Mouse (Mus musculus): ENCODE results near the gene Mipol1.

Gene Mipol1

GRCm38 (mm10) chr12:57514552-57514951 is 284.3 kb downstream of the Mipol1 start:
- no peak for DNase-seq (ENCODE audit: low read depth, low spot score)

- no peak for DNase-seq (ENCODE audit: low read depth, low spot score)
These were observed 285.6 kb downstream of the Mipol1 start for GRCm38 (mm10) chr12:57515702-57516377.

DNA sequence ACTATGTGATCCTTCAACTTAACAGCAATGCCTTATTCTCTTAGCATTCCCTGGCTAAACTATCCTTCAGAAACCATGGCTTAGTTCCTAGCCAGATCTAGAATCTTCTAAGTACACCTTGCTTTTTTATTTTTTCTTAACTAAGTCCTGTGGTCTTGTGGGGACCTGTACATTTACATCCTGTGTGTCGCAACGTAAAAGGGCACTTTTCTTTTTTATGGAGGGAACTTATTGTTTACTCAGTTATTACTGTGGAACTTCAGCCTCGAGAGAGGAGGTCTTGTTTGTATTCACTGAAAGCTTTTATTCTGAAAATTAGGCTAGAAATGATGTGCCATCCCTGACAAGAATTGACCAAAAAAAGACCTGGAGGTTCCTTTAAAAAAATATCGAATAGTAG is 298.1 kb downstream of the Mipol1 start:
- DNase-seq (ENCODE audit: low read depth, low spot score), result no peak

- no peak for DNase-seq (ENCODE audit: low read depth, low spot score)
These were observed 300.2 kb downstream of the Mipol1 start for GRCm38 (mm10) chr12:57530474-57530873.

GRCm38 (mm10) chr12:57534517-57534878 is 304.3 kb downstream of the Mipol1 start:
- no peak for DNase-seq (ENCODE audit: low read depth, low spot score)

GRCm38 (mm10) chr12:57534879-57535611 is 304.8 kb downstream of the Mipol1 start:
- no peak for DNase-seq (ENCODE audit: low read depth, low spot score)

- DNase-seq (ENCODE audit: low read depth, low spot score), result no peak
These were observed 306.1 kb downstream of the Mipol1 start for GRCm38 (mm10) chr12:57536056-57536908.

DNA sequence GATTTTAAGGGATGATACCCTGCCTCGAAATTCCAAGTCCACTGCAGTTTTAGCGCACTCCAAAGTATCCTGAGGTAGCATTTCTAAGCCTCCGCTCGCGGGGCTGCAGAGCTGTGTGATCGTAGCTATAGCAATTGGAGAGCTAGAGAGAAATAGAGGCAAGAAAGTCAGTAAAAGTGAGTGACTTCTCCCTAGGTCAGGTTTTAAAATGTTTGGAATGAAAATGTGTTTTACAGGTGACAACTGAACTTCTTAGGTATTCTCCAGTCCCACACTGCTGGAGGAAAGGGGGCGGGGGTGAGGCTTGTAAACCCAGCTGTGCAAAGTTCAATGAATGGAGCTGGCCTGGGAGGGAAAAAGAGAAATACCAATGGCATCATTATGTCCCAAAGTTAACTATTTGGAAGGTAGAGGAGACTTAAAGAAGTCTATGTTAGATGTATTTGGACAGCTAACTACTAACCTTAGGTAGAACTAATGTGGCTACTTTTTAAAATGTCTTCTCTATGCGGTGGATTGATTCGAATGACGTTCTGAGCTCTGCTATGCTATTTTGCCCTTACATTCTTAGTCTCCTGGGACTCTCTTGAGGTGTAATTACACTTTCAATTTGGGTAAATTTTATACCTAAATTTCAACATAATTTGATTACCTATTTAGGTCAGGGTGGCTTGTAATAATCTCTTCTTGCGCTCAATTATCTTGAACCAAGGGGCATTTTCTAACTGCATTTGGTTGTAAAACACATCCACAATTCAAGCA is 306.9 kb downstream of the Mipol1 start:
- DNase-seq (ENCODE audit: low read depth, low spot score), result no peak

DNA sequence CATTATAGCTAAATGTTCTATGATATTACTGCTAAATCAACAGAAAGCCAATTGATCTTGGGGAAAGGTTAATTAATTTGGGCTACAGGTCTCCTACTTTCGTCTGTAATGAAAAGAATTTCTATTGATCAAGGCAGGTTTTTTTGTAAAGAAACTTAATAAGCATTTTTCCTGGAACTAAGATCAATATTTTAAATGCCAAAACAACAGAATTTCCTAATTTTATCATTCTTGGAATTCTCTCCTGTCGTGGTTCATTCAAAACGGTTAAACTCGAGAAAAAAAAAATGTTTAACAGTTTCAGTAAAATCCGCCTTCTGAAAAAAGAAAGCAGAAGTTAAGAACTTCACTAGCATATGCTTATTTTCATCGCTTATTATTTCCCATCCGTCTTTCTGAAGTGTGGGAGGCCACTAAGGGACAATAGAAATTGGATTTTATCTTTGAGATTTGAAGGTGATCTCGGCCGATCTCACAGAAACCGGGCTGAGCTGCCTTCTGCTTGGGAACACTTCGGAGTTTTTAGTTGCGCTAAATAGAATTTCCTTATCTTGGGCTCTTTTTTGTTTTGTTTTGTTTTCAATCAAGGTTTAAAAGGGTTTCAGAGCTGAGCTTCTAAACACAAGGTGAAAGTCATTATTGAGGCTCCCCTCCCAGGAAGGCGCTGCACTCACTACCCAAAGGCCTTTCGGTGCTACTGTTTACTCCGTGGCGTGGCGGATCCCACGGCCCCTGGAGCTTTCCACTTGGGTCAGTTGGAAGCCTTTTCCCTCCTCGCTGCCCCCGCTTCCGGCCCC is 307.8 kb downstream of the Mipol1 start:
- peak; percentile 63 for DNase-seq (ENCODE audit: low read depth, low spot score)

GRCm38 (mm10) chr12:57538588-57539550 is 308.6 kb downstream of the Mipol1 start:
- DNase-seq (ENCODE audit: low read depth, low spot score), result peak; percentile 71

GRCm38 (mm10) chr12:57539551-57539985 is 309.3 kb downstream of the Mipol1 start:
- DNase-seq (ENCODE audit: low read depth, low spot score), result peak; percentile 55

GRCm38 (mm10) chr12:57541118-57541517 is 310.9 kb downstream of the Mipol1 start:
- no peak for DNase-seq (ENCODE audit: low read depth, low spot score)

GRCm38 (mm10) chr12:57541931-57542745 is 311.9 kb downstream of the Mipol1 start:
- DNase-seq (ENCODE audit: low read depth, low spot score), result no peak

GRCm38 (mm10) chr12:57542746-57543626 is 312.8 kb downstream of the Mipol1 start:
- DNase-seq (ENCODE audit: low read depth, low spot score), result no peak

- no peak for DNase-seq (ENCODE audit: low read depth, low spot score)
These were observed 313.4 kb downstream of the Mipol1 start for GRCm38 (mm10) chr12:57543627-57543991.

DNA sequence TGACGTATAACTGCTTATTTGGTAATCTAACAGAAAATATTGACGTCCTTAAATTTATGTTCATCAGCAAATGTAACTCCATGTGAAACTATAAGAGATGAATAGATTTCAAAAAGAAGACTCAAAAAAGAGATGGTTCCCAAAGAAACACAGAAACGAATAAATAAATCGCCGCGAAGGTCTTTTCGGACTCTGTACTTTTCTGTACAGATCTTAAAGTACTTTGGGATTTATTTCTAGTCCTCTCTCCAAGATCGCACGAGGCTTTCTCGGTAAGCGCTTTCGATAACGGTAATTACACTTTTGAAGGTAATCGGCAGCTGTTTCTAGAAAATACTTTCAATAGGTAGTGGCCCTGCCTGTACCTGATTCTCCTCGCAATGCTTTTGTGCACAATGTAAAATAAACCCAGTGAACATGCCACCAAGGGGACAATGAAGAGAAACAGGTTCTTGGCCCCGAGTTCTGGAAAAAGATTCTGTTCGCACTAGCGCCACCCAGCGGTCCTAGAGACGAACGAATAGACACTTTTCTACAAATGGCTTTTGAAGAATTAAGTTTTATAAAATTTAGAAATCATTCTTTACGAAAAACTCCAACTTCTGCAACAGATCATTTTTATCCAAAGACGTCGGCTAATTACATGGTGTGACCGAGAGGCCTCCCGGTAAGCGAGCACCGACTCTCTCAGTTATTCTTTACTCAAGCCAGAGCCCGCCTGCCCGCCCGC is 314.6 kb downstream of the Mipol1 start:
- DNase-seq (ENCODE audit: low read depth, low spot score), result peak; percentile 76
